Mouse (Mus musculus) cerebellum, postnatal 4 days (tissue): Measurements from ENCODE around the gene Lrrc4c.

Experiments
- DNase-seq, 2 experiments: peaks; one replicate each; pipeline ENCODE4 v3.0.0; 2022; ENCODE audit warnings: low spot score in 2 of 2, mixed read lengths in 1 of 2

The Lrrc4c gene

GRCm38 (mm10) chr2:96317387-96318299 is at the start of gene Lrrc4c:
Gene Lrrc4c, plus strand, starts transcription at chr2:96318169.
- DNase-seq: peak in 1 of 2 experiments; percentile 49

- DNase-seq: no peak
Observed at GRCm38 (mm10) chr2:96275061-96275460, 42.9 kb upstream of the Lrrc4c start.

- no peak for DNase-seq
Observed at GRCm38 (mm10) chr2:96282926-96283325, 35.0 kb upstream of the Lrrc4c start.

GRCm38 (mm10) chr2:96287512-96287911 is 30.5 kb upstream of the Lrrc4c start:
- DNase-seq: no peak

- DNase-seq: no peak
Observed at GRCm38 (mm10) chr2:96290541-96290940, 27.4 kb upstream of the Lrrc4c start.

- DNase-seq: no peak
Observed at GRCm38 (mm10) chr2:96315034-96315433, 2.9 kb upstream of the Lrrc4c start.

GRCm38 (mm10) chr2:96316531-96316930 is 1.4 kb upstream of the Lrrc4c start:
- no peak for DNase-seq

GRCm38 (mm10) chr2:96318556-96318955 is 587 bp downstream of the Lrrc4c start:
- DNase-seq: no peak

- DNase-seq: no peak
Observed at GRCm38 (mm10) chr2:96319201-96319600, 1.2 kb downstream of the Lrrc4c start.

- DNase-seq: no peak
Observed at GRCm38 (mm10) chr2:96319649-96320048, 1.7 kb downstream of the Lrrc4c start.

- no peak for DNase-seq
Observed at GRCm38 (mm10) chr2:96334652-96335051, 16.7 kb downstream of the Lrrc4c start.

- DNase-seq: no peak
Observed at GRCm38 (mm10) chr2:96337354-96337753, 19.4 kb downstream of the Lrrc4c start.

- no peak for DNase-seq
Observed at GRCm38 (mm10) chr2:96401186-96401811, 83.3 kb downstream of the Lrrc4c start.

- DNase-seq: no peak
Observed at GRCm38 (mm10) chr2:96402514-96402913, 84.5 kb downstream of the Lrrc4c start.

GRCm38 (mm10) chr2:96406856-96407255 is 88.9 kb downstream of the Lrrc4c start:
- DNase-seq: no peak

- no peak for DNase-seq
Observed at GRCm38 (mm10) chr2:96411182-96411581, 93.2 kb downstream of the Lrrc4c start.

- DNase-seq: no peak
Observed at GRCm38 (mm10) chr2:96461566-96461965, 143.6 kb downstream of the Lrrc4c start.

- no peak for DNase-seq
Observed at GRCm38 (mm10) chr2:96475674-96476073, 157.7 kb downstream of the Lrrc4c start.

GRCm38 (mm10) chr2:96499116-96499882 is 181.3 kb downstream of the Lrrc4c start:
- DNase-seq: no peak

GRCm38 (mm10) chr2:96504140-96504539 is 186.2 kb downstream of the Lrrc4c start:
- DNase-seq: no peak

- no peak for DNase-seq
Observed at GRCm38 (mm10) chr2:96505641-96506040, 187.7 kb downstream of the Lrrc4c start.

- no peak for DNase-seq
Observed at GRCm38 (mm10) chr2:96508991-96509390, 191.0 kb downstream of the Lrrc4c start.
